Mouse (Mus musculus) gastrocnemius, adult 18-20 months (tissue): ENCODE data around the gene Smug1. TPM values are rescaled to one million over a fixed set of nuclear protein-coding genes. Genes with fewer than 3 reads are reported as not detected.

ENCODE experiments used
- total RNA-seq, 2 experiments: library from RNA; stranded (reverse); gene quantifications; 2 replicates each; pipeline ENCODE4 v1.2.3; 2021

Smug1 gene
- total RNA-seq, 2 experiments from 2014 or later = 9.4 to 11.3 TPM

Other genes with a start within 250 kb of the Smug1 start
- gene Hoxc13, start 246.0 kb downstream of the Smug1 start, total RNA-seq = not detected
- gene Hoxc12, start 230.3 kb downstream of the Smug1 start, total RNA-seq = not detected
- 1 to 10 TPM; 6.7 to 8.3 TPM for gene Hoxc11, start 212.7 kb downstream of the Smug1 start, total RNA-seq
- gene Hoxc10, start 200.3 kb downstream of the Smug1 start, total RNA-seq = 10 to 100 TPM; 78.5 to 88.0 TPM
- 1 to 10 TPM; 1.5 to 2.1 TPM for gene Hoxc5, start 199.6 kb downstream of the Smug1 start, total RNA-seq
- 1 to 10 TPM; 6.8 to 7.4 TPM for gene Hoxc9, start 190.7 kb downstream of the Smug1 start, total RNA-seq
- gene Hoxc8, start 176.5 kb downstream of the Smug1 start, total RNA-seq = 1 to 10 TPM; 1.3 to 1.9 TPM
- 1 to 10 TPM; 5.3 to 5.8 TPM for gene Hoxc6, start 168.8 kb downstream of the Smug1 start, total RNA-seq
- gene Hoxc4, start 148.2 kb downstream of the Smug1 start, total RNA-seq = 1 to 10 TPM; 3.8 to 5.3 TPM
- gene Cbx5, start 72.7 kb upstream of the Smug1 start, total RNA-seq = 10 to 100 TPM; 25.4 to 35.6 TPM
- gene Hnrnpa1, start 73.3 kb upstream of the Smug1 start, total RNA-seq = 10 to 100 TPM; 77.2 to 94.8 TPM
- gene Nfe2, start 91.3 kb upstream of the Smug1 start, total RNA-seq = not detected
- 10 to 100 TPM; 35.8 to 37.3 TPM for gene Copz1, start 105.6 kb upstream of the Smug1 start, total RNA-seq
- not detected for gene Gpr84, start 143.5 kb upstream of the Smug1 start, total RNA-seq
- gene Zfp385a, start 173.0 kb upstream of the Smug1 start, total RNA-seq = 10 to 100 TPM in 1 of 2 experiments, 1 to 10 TPM in 1; 7.9 to 32.1 TPM
- 1 to 10 TPM; 6.5 to 9.1 TPM for gene Itga5, start 199.7 kb upstream of the Smug1 start, total RNA-seq